Mouse (Mus musculus) right cerebral cortex, postnatal 36 days (tissue): ENCODE data around the gene Peli2.
A peak's percentile ranks its signal among the peaks of the same experiment; 100 is the strongest.

Experiments
- DNase-seq, 2 experiments: peaks; one replicate each; pipeline ENCODE4 v3.0.0; 2022; ENCODE audit warnings: low spot score in 2 of 2, mixed read lengths in 1 of 2

The Peli2 gene

DNA sequence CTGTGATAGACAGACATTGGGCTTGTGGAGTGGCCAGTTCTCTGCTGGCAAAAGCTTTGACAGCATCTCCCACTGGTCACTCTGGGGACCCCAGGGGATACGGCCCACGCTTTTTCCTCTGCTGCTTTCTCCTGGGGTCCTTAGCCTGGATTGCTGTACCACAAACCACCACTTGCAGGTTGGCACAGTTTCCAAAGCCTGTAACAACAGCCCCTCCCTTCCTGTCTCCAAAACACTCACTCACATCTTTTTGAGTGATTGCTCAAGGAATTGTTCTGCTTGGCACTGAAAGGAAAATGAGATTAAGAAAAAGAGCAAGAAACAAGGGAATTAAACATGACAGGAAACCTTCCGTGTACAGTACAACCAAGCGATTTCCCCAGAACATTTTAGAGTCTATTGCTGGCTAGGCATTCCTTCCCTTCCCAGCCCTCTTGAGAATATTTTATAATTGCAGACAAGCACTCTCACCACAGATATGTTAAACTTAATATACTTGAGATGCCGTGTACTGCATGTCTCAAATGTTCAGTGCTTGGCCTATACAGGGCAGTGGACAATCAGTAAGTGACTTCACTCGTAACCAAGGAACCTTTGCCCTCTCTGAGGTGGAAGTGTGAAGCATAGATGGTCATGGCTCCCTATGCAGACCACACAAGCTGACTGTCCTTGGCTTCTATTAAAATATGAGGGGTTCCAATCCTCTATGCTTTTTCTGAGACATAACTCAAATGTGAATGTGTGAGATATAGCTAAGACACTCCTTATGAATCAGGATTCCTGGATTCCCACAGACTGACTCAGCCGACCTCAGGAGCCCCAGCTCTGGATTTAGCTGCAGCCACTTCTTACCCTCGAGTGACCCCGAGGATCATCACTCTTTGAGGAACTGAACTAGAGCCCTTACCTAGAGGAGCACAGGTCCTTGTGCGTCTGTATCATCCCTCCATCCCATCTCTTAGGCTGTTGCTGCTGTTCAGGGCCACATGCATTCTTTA is 169.3 kb downstream of the Peli2 start:
- no peak for DNase-seq

GRCm38 (mm10) chr14:48293498-48293897 is 172.9 kb downstream of the Peli2 start:
- no peak for DNase-seq

DNA sequence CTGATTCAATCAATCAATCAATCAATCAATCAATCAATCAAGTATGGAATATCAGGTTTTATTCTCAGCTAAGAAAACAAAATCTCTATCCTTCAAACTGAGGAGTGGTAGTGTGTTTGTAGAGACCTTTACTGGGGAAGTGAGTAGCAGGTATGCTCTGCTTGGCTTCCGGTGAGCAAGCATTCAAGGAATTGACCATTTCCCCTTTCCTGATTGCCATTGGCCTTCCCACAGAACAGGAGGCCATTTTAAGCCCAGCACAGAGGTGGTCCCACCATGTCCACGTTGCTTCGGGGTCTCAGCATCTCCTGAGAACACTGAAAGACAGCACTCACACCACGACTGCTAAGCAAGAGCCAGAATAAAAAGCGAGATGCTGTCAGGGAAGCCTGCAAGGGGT is 174.8 kb downstream of the Peli2 start:
- DNase-seq = no peak

- DNase-seq = no peak
These were observed 175.2 kb downstream of the Peli2 start for GRCm38 (mm10) chr14:48295815-48296271.

DNA sequence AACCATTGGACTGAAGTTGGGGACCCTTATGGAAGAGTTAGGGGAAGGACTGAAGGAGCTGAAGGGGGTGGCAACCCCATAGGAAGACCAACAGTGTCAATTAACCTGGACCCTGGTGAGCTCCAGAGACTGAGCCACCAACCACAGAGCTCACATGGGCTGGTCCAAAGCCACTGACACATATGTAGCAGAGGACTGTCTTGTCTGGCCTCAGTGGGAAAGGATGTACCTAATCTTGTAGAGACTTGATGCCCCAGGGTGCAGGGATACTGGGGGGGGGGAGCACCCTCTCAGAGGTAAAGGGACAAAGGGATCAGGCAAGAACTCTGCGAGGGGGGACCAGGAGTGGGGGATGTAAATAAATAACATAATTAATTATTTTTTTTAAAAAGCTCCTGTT is 176.2 kb downstream of the Peli2 start:
- no peak for DNase-seq

- no peak for DNase-seq
These were observed 182.0 kb downstream of the Peli2 start for GRCm38 (mm10) chr14:48302471-48303186.

DNA sequence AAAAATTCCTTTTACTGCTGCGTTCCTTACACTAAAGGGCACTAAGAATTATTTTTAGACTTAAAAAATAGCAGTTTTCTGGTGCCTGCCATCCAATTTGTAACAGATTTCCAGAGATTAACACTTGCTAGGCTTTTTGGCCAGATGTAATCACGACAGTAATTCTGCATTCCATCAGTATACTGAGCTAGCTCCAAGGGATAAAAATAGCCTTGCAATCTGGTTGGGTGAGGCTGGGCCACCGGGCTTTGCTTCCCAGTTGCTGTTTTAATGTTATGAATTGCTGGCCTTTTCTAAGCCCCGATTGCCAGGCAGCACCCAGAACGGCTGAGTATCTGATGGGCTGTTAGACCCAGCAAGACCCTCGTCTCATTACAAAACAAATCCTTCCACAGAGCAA is 182.6 kb downstream of the Peli2 start:
- DNase-seq = peak; percentile 21 to 30

GRCm38 (mm10) chr14:48303841-48304240 is 183.2 kb downstream of the Peli2 start:
- DNase-seq = no peak

DNA sequence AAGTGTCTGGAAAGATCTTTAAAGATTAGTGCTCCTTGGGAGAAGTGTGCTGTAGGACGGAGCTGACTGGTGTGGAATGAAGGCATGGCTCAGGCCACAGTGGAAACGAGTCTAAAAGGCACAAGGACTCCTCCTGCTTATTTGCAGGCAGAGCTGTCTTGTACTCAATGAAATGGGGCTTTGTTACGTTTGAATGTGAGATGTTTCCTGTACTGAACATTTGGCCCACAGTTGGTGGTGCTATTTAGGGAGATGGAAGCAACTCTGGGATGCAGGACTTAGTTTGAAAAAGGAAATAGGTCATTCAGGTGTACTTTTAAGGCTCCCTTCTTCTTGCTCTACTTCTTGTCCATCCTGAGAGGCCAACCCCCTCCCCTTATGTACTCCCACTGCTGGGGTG is 192.6 kb downstream of the Peli2 start:
- no peak for DNase-seq

DNA sequence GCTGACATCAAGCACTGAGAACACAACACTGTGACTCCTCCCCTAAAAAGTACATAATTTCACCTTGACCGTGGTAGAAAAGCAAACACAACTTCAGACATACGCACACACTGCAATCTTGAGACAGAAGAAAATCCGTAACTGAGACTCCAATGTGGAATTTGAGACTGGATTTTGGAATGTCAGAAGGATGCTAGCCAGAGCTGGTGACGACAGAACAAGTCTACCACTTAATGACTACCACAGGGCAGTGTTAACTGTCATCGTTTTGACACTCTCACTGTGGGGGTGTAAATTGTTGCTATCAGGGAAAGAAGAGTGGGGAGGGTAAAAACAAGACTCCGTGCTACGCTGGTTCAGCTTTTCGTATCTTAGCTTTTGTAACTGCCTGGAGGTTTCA is 195.8 kb downstream of the Peli2 start:
- DNase-seq = no peak

DNA sequence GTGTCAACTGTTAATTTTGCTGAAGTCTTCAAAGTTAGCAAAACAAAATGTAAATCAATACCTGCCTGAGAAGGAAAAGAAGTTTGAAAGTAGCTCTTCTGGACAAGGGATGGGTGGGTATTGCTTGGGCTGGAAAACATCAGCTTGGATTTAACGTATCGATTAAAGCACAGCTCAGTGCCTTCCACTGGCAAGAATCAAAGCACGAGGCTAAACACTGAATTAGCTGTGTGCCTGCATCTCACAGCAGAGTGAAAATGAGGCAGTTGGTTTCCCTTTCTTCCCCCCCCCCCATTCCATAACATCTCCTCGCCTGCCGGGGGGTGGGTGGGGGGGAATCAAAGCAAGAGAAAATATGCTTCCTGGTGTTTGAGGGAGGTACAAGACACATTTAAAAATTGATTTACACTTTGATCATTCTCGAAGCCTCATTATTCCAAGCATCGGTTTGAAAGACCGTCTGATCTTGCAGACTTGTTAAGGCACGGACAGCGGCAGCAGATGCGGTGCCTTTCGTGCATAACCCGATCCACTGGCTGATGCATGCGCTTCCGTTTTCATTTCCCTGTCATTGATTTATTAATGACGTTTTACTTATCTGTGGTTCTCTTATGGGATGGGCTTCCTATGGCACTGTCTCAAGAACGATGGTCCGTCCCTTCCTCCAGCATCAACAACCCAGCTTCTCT is 203.3 kb downstream of the Peli2 start:
- DNase-seq = no peak

- no peak for DNase-seq
These were observed 203.8 kb downstream of the Peli2 start for GRCm38 (mm10) chr14:48324460-48324850.

DNA sequence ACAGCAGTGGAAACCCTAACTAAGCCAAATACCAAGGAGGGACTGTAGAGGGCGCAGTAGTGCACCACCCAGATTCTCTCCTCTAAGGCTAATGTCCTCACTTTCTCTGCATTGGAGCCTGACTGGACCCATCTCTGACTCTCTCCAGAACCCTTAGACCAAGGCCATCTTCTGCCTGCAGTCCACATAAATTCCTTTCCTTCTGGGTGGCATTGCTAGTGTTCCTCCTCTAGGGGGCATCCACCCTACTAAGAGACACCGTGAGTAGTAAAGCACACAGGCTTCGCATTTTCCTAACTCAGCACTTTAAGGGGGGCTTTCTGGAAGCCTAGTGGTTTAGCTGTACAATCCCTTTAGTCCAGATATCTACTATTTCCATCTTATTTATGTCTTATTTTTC is 207.1 kb downstream of the Peli2 start:
- DNase-seq = no peak

GRCm38 (mm10) chr14:48329716-48330365 is 209.2 kb downstream of the Peli2 start:
- DNase-seq = no peak
